Mouse (Mus musculus) hindbrain, embryonic 15.5 days (tissue): ENCODE measurements at regions not wholly inside any gene's neighbourhood (a gene's known extent, or its start where the extent isn't known, plus 50 kb on each side); places are given as distances from the start of the nearest gene placed in this dataset.
A peak's percentile ranks its signal among the peaks of the same experiment; 100 is the strongest.

Experiments
- ATAC-seq: fragments of 200-750 bp; cut with Nextera tagmentation; 2 replicates; pipeline ENCODE4 v1.8.0; 2017; ENCODE audit warnings: low read depth, moderate number of reproducible peaks, moderate TSS enrichment; ENCODE audit not compliant: low FRiP score
- H3K27ac ChIP-seq: fragments of 300-500 bp; sonication (generic); replicated peaks from 2 replicates; pipeline ENCODE4 v1.5.1; 2015; ENCODE audit warnings: mild to moderate bottlenecking, inconsistent platforms
- H3K27me3 ChIP-seq: fragments of 300-500 bp; sonication (generic); 2 replicates; pipeline ENCODE4 v1.6.1; 2015; ENCODE audit warnings: control low read depth, inconsistent platforms
- H3K36me3 ChIP-seq: fragments of 300-500 bp; sonication (generic); 2 replicates; pipeline ENCODE4 v1.6.1; 2015; ENCODE audit warnings: control low read depth, inconsistent platforms
- H3K4me1 ChIP-seq: fragments of 300-500 bp; sonication (generic); replicated peaks from 2 replicates; pipeline ENCODE4 v1.6.1; 2015; ENCODE audit warnings: control low read depth, inconsistent platforms
- H3K4me2 ChIP-seq: fragments of 300-500 bp; sonication (generic); 2 replicates; pipeline ENCODE4 v1.6.1; 2015; ENCODE audit warnings: moderate library complexity, mild to moderate bottlenecking, inconsistent platforms
- H3K4me3 ChIP-seq: fragments of 300-500 bp; sonication (generic); 2 replicates; pipeline ENCODE4 v1.5.1; 2015; ENCODE audit warnings: mild to moderate bottlenecking, inconsistent platforms
- H3K9ac ChIP-seq: fragments of 300-500 bp; sonication (generic); 2 replicates; pipeline ENCODE4 v1.6.1; 2015; ENCODE audit warnings: inconsistent platforms
- H3K9me3 ChIP-seq: fragments of 300-500 bp; sonication (generic); 2 replicates; pipeline ENCODE4 v1.6.1; 2016; ENCODE audit warnings: control low read depth, inconsistent platforms
- WGBS: fragments of 180-500 bp; shearing (Covaris S2); methylation state at CpG from one replicate; pipeline ENCODE4 v1.1.7; 2015; 5-methylcytosine and 5-hydroxymethylcytosine counted together

DNA sequence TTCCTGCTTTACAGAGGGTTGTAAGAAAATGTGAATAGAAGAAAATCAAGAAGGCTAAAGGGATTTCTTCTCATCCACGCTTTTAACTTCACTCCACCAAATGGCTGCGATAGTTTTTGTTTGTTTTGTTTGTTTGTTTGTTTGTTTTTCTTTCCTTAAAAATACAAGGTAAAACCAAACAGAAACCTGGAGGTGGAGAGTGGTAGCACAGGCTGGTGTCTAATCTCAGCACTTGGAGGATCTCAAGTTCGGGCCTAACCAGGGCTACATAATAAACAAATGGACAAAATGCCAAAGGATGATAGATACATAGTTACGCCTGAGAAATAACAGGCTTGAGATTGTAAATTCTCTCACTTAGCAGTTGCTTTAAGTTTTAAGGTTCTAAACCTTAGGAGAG is 50.8 kb upstream of the Mboat1 start:
- WGBS = 64% methylated on average over 4 of the region's 4 CpGs
- H3K4me3 ChIP-seq = no peak overlapping the region
- no peaks in the 10 kb centered on the region for H3K27me3 ChIP-seq
- H3K9ac ChIP-seq = no peak overlapping the region
- no peak; the same call in 1 of the 2 replicates for ATAC-seq
- no peaks in the 10 kb centered on the region for H3K9me3 ChIP-seq
- H3K36me3 ChIP-seq = no peaks in the 10 kb centered on the region
- H3K4me2 ChIP-seq = no peak overlapping the region
- no peak overlapping the region for H3K27ac ChIP-seq
- H3K4me1 ChIP-seq = no peaks in the 10 kb centered on the region

DNA sequence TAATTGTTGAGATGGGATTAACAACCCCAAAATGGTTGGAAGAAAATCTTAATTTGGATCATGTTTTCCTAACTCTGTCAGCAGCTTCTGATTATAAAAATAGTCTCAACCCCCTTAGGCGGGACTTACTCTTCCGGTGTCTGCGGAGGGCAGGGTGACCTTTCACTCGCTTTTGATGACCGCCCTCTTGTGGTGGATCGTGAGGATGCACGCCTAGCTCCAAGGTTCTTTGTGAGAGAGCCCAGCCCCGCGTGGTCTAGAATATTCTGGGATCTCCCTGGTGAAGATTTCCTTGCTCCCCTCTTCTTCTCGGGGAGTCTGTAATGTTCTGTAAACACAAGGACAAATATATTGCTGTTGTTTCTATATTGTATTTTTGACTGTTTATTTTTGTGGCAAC is 51.3 kb upstream of the Mboat1 start:
- ATAC-seq = peak; percentile 88
- Histone ChIP-seq H3K4me2 (peak overlapping the region; percentile 40), H3K27me3 (no peaks in the 10 kb centered on the region), H3K9ac (no peak overlapping the region), H3K27ac (no peak overlapping the region), H3K4me1 (no peaks in the 10 kb centered on the region), H3K4me3 (no peak overlapping the region), H3K36me3 (no peaks in the 10 kb centered on the region), H3K9me3 (no peaks in the 10 kb centered on the region)
- WGBS = under 1% methylated on average over 10 of the region's 10 CpGs

DNA sequence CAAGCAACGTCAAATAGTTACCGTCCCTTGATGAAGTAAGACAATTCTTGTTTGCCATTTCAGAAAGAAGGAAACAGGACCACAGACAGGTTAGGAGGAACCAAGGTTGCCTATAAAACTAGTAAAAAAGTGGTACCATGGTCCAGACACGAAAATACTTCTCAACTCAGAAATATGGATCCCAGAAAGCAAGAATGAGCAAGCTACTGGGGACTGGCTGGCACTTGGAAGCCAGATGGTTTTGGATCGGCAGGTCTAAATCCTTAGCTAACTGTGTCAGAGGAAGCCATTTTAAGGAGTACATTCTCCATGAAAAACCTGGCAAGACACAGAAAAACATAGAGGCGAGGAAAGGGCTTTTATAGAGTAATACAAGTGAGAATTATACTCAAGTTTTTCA is 51.9 kb upstream of the Mboat1 start:
- Histone ChIP-seq H3K27me3 (no peaks in the 10 kb centered on the region), H3K27ac (no peak overlapping the region)

DNA sequence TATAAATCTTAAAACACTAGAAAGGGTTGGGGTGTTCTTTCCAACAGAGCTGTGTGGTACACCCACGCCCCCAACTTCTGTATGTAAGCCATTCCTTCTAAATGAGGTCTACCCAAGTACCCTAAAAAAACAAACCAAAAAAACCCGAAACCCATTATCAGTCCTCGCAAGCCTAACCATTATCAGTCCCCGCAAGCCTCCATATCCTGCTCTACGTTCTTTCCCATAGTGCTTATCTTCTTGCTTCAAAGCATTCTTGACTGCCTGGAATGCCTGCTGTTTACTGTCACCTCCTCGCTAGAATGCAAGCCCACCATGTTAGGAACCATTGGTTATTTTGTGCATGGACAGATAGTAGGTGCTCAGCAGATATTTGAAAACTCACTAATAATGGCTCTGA is 52.3 kb upstream of the Mboat1 start:
- WGBS = 93% methylated on average over 6 of the region's 6 CpGs
- Histone ChIP-seq H3K27ac (no peak overlapping the region), H3K4me3 (no peak overlapping the region), H3K4me2 (no peak overlapping the region), H3K36me3 (no peaks in the 10 kb centered on the region), H3K9me3 (no peaks in the 10 kb centered on the region), H3K27me3 (no peaks in the 10 kb centered on the region), H3K9ac (no peak overlapping the region), H3K4me1 (no peaks in the 10 kb centered on the region)
- ATAC-seq = no peak

More for the DNA sequence above, 51.9 kb upstream of the Mboat1 start:
- H3K9me3 ChIP-seq = no peaks in the 10 kb centered on the region
- no peak overlapping the region for H3K9ac ChIP-seq
- WGBS = 84% methylated on average over 5 of the region's 5 CpGs
- no peak for ATAC-seq
- no peak overlapping the region for H3K4me2 ChIP-seq
- H3K36me3 ChIP-seq = no peaks in the 10 kb centered on the region
- no peak overlapping the region for H3K4me3 ChIP-seq
- H3K4me1 ChIP-seq = no peaks in the 10 kb centered on the region

DNA sequence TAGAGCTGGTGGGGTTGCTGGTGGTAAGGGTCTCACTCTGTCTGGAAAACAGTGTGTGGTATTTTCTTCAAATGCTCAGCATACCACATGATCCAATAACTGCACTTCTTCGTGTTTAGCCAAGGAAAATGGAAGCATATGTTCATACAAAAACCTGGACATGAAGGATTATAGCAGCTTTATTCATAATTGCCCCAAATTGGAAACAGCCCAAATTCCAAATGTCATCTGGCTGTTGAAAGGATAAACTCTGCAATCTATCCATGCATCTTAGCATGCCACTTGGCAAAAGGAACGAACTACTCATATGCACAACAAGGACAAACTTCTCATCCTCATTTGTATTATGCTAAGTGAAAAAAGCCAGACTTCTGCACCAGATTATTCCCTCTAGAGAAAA is 53.5 kb upstream of the Mboat1 start:
- Histone ChIP-seq H3K4me2 (no peak overlapping the region), H3K9ac (no peak overlapping the region), H3K27me3 (no peaks in the 10 kb centered on the region), H3K27ac (no peak overlapping the region), H3K4me3 (no peak overlapping the region), H3K4me1 (no peaks in the 10 kb centered on the region), H3K36me3 (no peaks in the 10 kb centered on the region), H3K9me3 (no peaks in the 10 kb centered on the region)
- WGBS = 72% methylated on average over 2 of the region's 2 CpGs
- ATAC-seq = no peak

DNA sequence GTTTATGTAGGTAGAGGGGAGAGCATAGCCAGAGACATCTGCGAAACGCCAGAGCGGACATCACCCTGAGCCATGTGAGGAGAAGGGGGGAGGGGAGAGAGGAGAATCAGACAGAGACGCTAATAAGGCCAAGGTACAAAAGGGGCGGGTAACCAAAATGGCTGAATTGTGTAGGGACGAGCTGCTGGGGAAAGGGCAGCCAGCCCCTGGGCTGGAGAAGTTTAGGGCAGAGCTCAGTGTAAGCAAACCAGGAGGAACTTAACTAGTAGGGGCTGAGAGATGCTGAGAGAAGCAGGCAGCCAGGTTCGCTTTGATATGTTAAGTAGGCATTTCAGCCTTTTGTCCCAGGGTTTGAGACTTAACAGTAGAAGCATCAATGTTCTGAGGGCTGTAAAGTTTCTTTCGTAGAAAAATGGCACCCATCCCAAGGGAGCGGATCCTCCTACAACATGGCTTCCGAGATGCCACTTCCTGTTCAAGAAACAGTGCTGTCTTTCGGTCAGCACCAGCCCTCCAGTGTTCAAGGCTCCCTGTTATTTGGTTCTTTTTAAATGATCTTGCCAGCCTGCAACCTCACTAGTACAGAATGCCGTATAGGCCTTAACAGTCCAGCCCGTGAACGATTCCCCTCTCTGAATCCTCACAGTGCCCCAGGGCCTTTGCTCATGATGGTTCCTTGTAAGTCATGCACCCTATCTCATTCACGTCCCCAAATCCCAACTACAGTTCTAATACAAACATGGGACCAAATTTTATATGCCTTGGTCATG is 55.4 kb upstream of the Mboat1 start:
- WGBS = 63% methylated on average over 15 of the region's 15 CpGs
- no peaks in the 10 kb centered on the region for H3K9me3 ChIP-seq
- H3K9ac ChIP-seq = no peak overlapping the region
- no peaks in the 10 kb centered on the region for H3K36me3 ChIP-seq
- no peaks in the 10 kb centered on the region for H3K4me1 ChIP-seq
- no peaks in the 10 kb centered on the region for H3K27me3 ChIP-seq
- H3K4me3 ChIP-seq = no peak overlapping the region
- no peak overlapping the region for H3K27ac ChIP-seq
- no peak overlapping the region for H3K4me2 ChIP-seq
- ATAC-seq = no peak

DNA sequence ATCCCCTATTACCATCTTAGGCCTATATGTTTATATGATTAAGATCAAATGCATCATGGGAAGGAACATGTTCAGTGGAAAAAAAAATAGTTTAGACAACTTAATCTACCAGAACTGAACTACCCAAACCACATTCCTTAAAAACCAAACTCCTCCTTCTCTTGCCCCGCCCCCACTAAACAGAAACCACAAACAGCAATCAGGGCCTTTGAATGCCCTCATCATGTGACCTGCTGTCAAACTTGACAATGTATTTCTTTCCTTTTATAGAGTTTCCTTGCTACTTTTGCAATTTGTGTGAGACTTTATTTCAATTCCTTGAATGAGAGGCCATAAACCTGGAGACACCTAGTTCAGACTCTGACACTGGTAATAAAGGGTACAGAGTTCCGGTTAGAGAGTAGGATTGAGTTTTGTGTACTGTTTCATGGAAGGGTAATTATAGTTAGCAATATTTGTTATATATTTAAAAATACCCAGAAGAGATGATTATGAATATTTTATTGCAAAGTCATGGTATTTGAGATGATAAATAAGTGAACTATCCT is 61.7 kb upstream of the Mboat1 start:
- H3K4me1 ChIP-seq = no peaks in the 10 kb centered on the region
- no peak overlapping the region for H3K9ac ChIP-seq
- no peak for ATAC-seq
- WGBS = 89% methylated on average over 2 of the region's 2 CpGs
- no peak overlapping the region for H3K4me3 ChIP-seq
- no peak overlapping the region for H3K27ac ChIP-seq
- H3K9me3 ChIP-seq = no peaks in the 10 kb centered on the region
- no peaks in the 10 kb centered on the region for H3K36me3 ChIP-seq
- H3K4me2 ChIP-seq = no peak overlapping the region
- H3K27me3 ChIP-seq = no peaks in the 10 kb centered on the region

DNA sequence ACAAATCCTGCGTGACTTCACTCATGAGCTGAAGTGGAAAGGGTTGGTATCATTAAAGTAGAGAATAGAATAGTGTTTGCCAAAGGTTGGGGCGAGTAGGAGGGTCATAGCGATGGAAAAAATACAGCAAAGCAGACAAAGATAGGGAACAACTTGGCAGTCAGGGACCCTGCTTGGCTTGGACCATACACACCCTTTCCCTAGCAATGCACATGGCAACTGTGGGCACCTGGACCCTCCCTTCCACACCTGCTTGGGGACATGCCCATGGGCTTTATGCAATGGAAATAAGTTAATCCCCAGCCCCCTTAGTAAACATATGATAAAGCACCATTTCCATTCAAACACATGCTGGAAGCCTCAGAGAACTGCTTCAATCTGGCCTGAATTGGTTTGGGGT is 62.2 kb upstream of the Mboat1 start:
- H3K9ac ChIP-seq = no peak overlapping the region
- H3K4me1 ChIP-seq = no peaks in the 10 kb centered on the region
- ATAC-seq = no peak
- no peak overlapping the region for H3K4me3 ChIP-seq
- H3K36me3 ChIP-seq = no peaks in the 10 kb centered on the region
- no peaks in the 10 kb centered on the region for H3K27me3 ChIP-seq
- WGBS = 93% methylated on average over 3 of the region's 3 CpGs
- H3K27ac ChIP-seq = no peak overlapping the region
- H3K9me3 ChIP-seq = no peaks in the 10 kb centered on the region
- H3K4me2 ChIP-seq = no peak overlapping the region

DNA sequence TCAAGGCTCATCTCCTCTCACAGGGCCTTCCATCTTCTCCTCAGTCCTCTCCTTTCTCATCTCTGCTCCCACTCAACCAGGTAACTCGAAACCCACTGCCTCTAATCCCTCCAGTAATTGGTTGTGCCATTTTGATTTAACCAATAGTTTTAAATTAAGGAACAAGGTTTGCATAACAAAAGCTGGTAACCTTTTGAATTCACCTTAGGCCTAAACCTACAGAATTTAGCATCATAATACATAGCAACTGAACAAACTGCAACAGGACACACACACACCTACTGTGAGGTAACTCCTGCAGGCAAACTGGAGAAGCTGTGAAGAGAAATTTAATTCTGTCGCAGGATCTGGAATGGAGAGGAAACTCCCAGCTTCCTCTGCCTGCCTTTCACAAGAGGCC is 66.9 kb upstream of the Mboat1 start:
- ATAC-seq = no peak
- WGBS = 74% methylated on average over 2 of the region's 2 CpGs

DNA sequence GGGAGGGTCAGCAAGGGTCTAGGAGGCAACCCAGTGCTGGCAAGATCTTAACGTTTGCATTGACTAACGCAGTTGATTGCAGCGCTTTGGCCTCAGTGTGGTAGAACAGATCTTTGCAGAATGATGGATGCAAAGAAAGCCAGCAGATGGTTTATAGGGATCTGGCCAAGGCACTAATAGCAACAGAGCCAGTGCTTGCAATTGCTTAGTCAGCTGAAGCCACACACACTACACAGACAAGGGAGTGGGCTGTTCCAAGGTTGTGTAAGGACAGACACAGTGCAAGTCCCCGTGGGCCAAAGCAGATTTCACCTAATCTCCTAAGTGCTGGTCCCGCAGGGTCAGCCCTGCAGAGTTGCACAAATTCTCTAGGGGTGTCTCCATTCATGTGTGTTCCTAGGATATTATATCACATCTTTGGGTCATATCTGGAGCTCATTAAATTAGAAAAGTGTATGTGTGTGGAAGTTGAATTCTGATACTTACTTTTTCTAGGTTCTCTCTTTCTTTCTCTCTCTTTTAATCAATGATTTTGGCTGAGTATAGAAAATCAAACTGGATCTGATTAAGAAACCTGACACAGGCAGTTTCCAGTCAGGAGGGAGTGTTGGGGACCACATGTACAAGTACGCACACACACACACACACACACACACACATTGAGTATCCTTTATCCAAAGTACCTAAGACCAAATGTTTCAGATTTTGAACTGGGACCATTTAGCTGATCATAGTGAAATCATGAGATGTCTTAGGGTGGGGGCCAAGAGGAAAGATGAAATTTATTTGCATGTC is 68.5 kb upstream of the Mboat1 start:
- no peaks in the 10 kb centered on the region for H3K9me3 ChIP-seq
- no peak overlapping the region for H3K4me3 ChIP-seq
- no peak overlapping the region for H3K27ac ChIP-seq
- H3K9ac ChIP-seq = no peak overlapping the region
- no peaks in the 10 kb centered on the region for H3K27me3 ChIP-seq
- WGBS = 75% methylated on average over 6 of the region's 6 CpGs
- H3K36me3 ChIP-seq = no peaks in the 10 kb centered on the region
- H3K4me2 ChIP-seq = no peak overlapping the region
- ATAC-seq = no peak
- H3K4me1 ChIP-seq = no peaks in the 10 kb centered on the region

More for the DNA sequence above, 66.9 kb upstream of the Mboat1 start:
- Histone ChIP-seq H3K27ac (no peak overlapping the region), H3K36me3 (no peaks in the 10 kb centered on the region), H3K9ac (no peak overlapping the region), H3K9me3 (no peaks in the 10 kb centered on the region), H3K27me3 (no peaks in the 10 kb centered on the region), H3K4me2 (no peak overlapping the region), H3K4me3 (no peak overlapping the region), H3K4me1 (no peaks in the 10 kb centered on the region)

DNA sequence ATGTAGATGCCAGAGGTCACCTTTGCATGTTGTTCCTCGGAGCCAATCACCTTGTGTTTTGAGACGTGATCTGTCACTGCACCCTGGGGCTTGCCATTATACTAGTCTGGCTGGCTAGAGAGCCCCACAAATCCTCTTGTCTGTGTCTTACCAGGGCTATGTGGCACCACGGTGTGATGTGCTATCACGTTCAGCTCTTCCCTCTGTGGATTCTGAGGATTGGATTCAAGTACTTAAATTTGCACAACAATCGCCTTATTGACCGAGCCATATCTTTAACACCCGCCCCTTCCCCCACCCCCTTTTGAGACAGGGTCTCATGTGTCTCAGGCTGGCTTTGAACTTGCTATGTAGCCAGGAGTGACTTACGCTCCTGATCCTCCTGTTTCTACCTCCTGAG is 70.8 kb upstream of the Mboat1 start:
- no peaks in the 10 kb centered on the region for H3K4me1 ChIP-seq
- no peak overlapping the region for H3K27ac ChIP-seq
- no peaks in the 10 kb centered on the region for H3K36me3 ChIP-seq
- no peak for ATAC-seq
- no peaks in the 10 kb centered on the region for H3K9me3 ChIP-seq
- no peaks in the 10 kb centered on the region for H3K27me3 ChIP-seq
- 50% methylated on average over 8 of the region's 8 CpGs for WGBS
- H3K4me3 ChIP-seq = no peak overlapping the region
- no peak overlapping the region for H3K4me2 ChIP-seq
- H3K9ac ChIP-seq = no peak overlapping the region

DNA sequence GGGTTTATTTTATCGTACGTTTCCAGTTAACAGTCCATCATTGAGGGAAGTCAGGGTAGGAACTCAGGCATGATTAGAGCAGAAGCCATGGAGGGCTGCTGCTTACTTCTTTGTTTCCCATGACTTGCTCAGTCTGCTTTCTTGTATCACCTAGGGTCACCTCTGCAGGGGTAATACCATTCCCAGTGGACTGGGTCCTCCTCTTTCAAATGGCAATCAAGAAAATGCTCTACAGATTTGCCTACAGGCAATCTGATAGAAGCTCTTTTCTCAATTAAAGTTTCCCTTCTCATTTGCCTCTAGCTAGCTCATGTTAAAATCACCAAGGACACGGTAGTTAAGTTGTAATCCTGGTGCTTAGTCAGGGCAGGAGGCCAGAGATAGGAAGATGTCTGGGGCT is 72.5 kb upstream of the Mboat1 start:
- no peaks in the 10 kb centered on the region for H3K27me3 ChIP-seq
- no peak overlapping the region for H3K27ac ChIP-seq
- no peaks in the 10 kb centered on the region for H3K9me3 ChIP-seq
- WGBS = 87% methylated on average over 3 of the region's 3 CpGs
- no peak for ATAC-seq
- H3K4me3 ChIP-seq = no peak overlapping the region
- no peaks in the 10 kb centered on the region for H3K36me3 ChIP-seq
- no peak overlapping the region for H3K9ac ChIP-seq
- H3K4me1 ChIP-seq = no peaks in the 10 kb centered on the region
- no peak overlapping the region for H3K4me2 ChIP-seq
